Mouse (Mus musculus) gastrocnemius, adult 18-20 months (tissue): Measurements from ENCODE around the gene Snx33. TPM values are rescaled to one million over a fixed set of nuclear protein-coding genes. Genes with fewer than 3 reads are reported as not detected.

Experiments
- total RNA-seq, 2 experiments: library from RNA; stranded (reverse); gene quantifications; 2 replicates each; pipeline ENCODE4 v1.2.3; 2021

Snx33 gene
- total RNA-seq, 2 experiments from 2014 or later: 2.1 to 3.3 TPM

Other genes starting within 250 kb of the Snx33 start
- under 1 TPM; 0.37 to 0.66 TPM for gene Lingo1, start 131.9 kb downstream of the Snx33 start, total RNA-seq
- gene Odf3l1, start 63.7 kb downstream of the Snx33 start, total RNA-seq: not detected
- 1 to 10 TPM; 2.9 to 5.8 TPM for gene Cspg4, start 63.3 kb downstream of the Snx33 start, total RNA-seq
- 10 to 100 TPM; 46.7 to 51.6 TPM for gene Imp3, start 9.1 kb upstream of the Snx33 start, total RNA-seq
- 10 to 100 TPM; 10.8 to 11.5 TPM for gene Snupn, start 22.5 kb upstream of the Snx33 start, total RNA-seq
- 1 to 10 TPM; 3.3 to 4.7 TPM for gene Ptpn9, start 66.6 kb upstream of the Snx33 start, total RNA-seq
- 10 to 100 TPM; 15.3 to 17.3 TPM for gene Sin3a, start 143.7 kb upstream of the Snx33 start, total RNA-seq
- 10 to 100 TPM; 25.4 to 31.6 TPM for gene Man2c1, start 202.3 kb upstream of the Snx33 start, total RNA-seq
- gene Neil1, start 219.9 kb upstream of the Snx33 start, total RNA-seq: 1 to 10 TPM; 5.8 to 6.2 TPM
- gene Commd4, start 230.0 kb upstream of the Snx33 start, total RNA-seq: 10 to 100 TPM; 26.6 to 29.1 TPM